In the genomic region with DNA sequence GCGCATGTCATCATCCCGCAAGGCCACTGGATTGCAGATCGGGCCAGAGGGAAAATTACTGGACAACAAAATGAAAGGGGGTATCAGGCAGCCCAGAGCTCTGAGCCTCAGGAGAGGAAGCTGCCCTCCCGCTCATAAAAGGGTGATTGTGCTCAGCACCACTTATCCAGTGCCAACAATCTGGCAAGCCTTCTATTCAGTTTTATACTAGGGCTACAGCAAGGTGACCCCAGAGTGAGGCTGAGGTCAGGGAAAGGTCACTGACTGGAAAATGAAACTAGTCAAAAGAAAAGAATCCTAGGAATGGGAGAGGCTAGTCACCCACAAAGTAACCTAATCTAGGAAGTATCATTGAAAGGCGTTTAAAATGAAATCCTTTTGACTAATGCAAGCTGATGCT, we compare ENCODE assay signal across 11 mouse cellular contexts.
DNase-seq lines count a peak whose midpoint lies in the region; ATAC-seq and TF ChIP-seq lines count a peak whose summit lies in the region.
"Had no signal": no experiment of that assay in that cellular context is flagged by ENCODE, and none has a peak within 500 bp of the region (broad histone marks: within the 10 kb centered on the region; RNA-seq: fewer than 3 reads in every experiment).

No protein-coding gene starts in this region.

- H3K9me3 ChIP-seq in midbrain, embryonic 14.5 days (ENCODE audit: control insufficient read depth, low read length), result no peaks in the 10 kb centered on the region
- H3K9me3 ChIP-seq in midbrain, embryonic 16.5 days (replicated peaks; ENCODE audit: control insufficient read depth, low read length, poor library complexity, severe bottlenecking), result no peaks in the 10 kb centered on the region
- H3K9me3 ChIP-seq: embryonic facial prominence, embryonic 15.5 days; limb, embryonic 15.5 days had no signal

- no peak for TF ChIP-seq CTCF in kidney, adult 2 months (conservative IDR thresholded peaks at IDR 0.05; ENCODE audit: insufficient read depth, insufficient read length, low read depth, low read length)

- no peak overlapping the region for H3K4me2 ChIP-seq in midbrain, embryonic 14.5 days (ENCODE audit: low read length)
- no peak overlapping the region for H3K4me2 ChIP-seq in midbrain, embryonic 16.5 days (ENCODE audit: low read length)
- H3K4me2 ChIP-seq: embryonic facial prominence, embryonic 15.5 days; limb, embryonic 15.5 days had no signal

- WGBS in midbrain, embryonic 14.5 days, result 69% methylated on average over 5 of the region's 5 CpGs
- 57% methylated on average over 5 of the region's 5 CpGs for WGBS in midbrain, embryonic 16.5 days
- 51% methylated on average over 5 of the region's 5 CpGs for WGBS in kidney, adult 2 months

- no peak for TF ChIP-seq POLR2A in kidney, adult 2 months (IDR thresholded peaks at IDR 0.05; ENCODE audit: low read depth, low read length)

- H3K27ac ChIP-seq in midbrain, embryonic 14.5 days (replicated peaks; ENCODE audit: low read depth, low read length), result no peak overlapping the region
- H3K27ac ChIP-seq in midbrain, embryonic 16.5 days (ENCODE audit: low read length), result no peak overlapping the region
- H3K27ac ChIP-seq in kidney, adult 2 months (ENCODE audit: insufficient read depth, low read depth, low read length), result peak overlapping the region; percentile 71; the same call in 1 of the 2 replicates
- H3K27ac ChIP-seq: embryonic facial prominence, embryonic 15.5 days; limb, embryonic 15.5 days; macrophage had no signal

- ATAC-seq in midbrain, embryonic 14.5 days (ENCODE audit: low FRiP score, low TSS enrichment), result peak; percentile 34; the same call in 1 of the 2 replicates
- no peak for ATAC-seq in midbrain, embryonic 16.5 days
- ATAC-seq: inflammation-experienced regulatory T-cells, adult 6 months had no signal

- H3K9ac ChIP-seq in midbrain, embryonic 14.5 days (replicated peaks; ENCODE audit: low read length), result no peak overlapping the region
- H3K9ac ChIP-seq in midbrain, embryonic 16.5 days (ENCODE audit: low read depth, low read length), result no peak overlapping the region
- H3K9ac ChIP-seq: embryonic facial prominence, embryonic 15.5 days; limb, embryonic 15.5 days had no signal

- H3K36me3 ChIP-seq in midbrain, embryonic 14.5 days (ENCODE audit: control insufficient read depth, insufficient read depth, low read length), result no peaks in the 10 kb centered on the region
- no peaks in the 10 kb centered on the region for H3K36me3 ChIP-seq in midbrain, embryonic 16.5 days (ENCODE audit: control insufficient read depth, insufficient read depth, low read length)
- H3K36me3 ChIP-seq in kidney, adult 2 months (ENCODE audit: control insufficient read depth, insufficient read depth, low read length), result no peaks in the 10 kb centered on the region
- H3K36me3 ChIP-seq: embryonic facial prominence, embryonic 15.5 days; limb, embryonic 15.5 days had no signal

- DNase-seq in midbrain, embryonic 14.5 days, result peak; percentile 20
- peak; percentile 39 for DNase-seq in embryo, embryonic 10.5 days (ENCODE audit: low spot score)
- peak; percentile 29 for DNase-seq in kidney, adult 2 months
- peak; percentile 37 for DNase-seq in retina, postnatal 1 day
- no peak for DNase-seq in cerebellum, adult 11-12 months
- DNase-seq in urinary bladder, postnatal 25 days (ENCODE audit: low spot score), result no peak

- H3K27me3 ChIP-seq in midbrain, embryonic 14.5 days (ENCODE audit: control insufficient read depth, insufficient read depth, low read length), result no peaks in the 10 kb centered on the region
- no peaks in the 10 kb centered on the region for H3K27me3 ChIP-seq in midbrain, embryonic 16.5 days (ENCODE audit: control insufficient read depth, insufficient read depth, low read depth, low read length)
- H3K27me3 ChIP-seq in kidney, adult 2 months (replicated peaks; ENCODE audit: control insufficient read depth, insufficient read depth, low read length), result no peaks in the 10 kb centered on the region
- H3K27me3 ChIP-seq: embryonic facial prominence, embryonic 15.5 days; limb, embryonic 15.5 days had no signal

- H3K4me3 ChIP-seq in midbrain, embryonic 14.5 days (replicated peaks; ENCODE audit: low read depth, low read length), result no peak overlapping the region
- H3K4me3 ChIP-seq in midbrain, embryonic 16.5 days (ENCODE audit: low read depth, low read length), result no peak overlapping the region
- H3K4me3 ChIP-seq in kidney, adult 2 months (ENCODE audit: insufficient read depth, low read depth, low read length), result no peak overlapping the region
- H3K4me3 ChIP-seq: embryonic facial prominence, embryonic 15.5 days; limb, embryonic 15.5 days had no signal

- H3K4me1 ChIP-seq in midbrain, embryonic 14.5 days (ENCODE audit: control insufficient read depth, insufficient read depth, low read length), result no peaks in the 10 kb centered on the region
- no peaks in the 10 kb centered on the region for H3K4me1 ChIP-seq in midbrain, embryonic 16.5 days (ENCODE audit: control insufficient read depth, insufficient read depth, low read length)
- no peaks in the 10 kb centered on the region for H3K4me1 ChIP-seq in kidney, adult 2 months (ENCODE audit: control insufficient read depth, insufficient read depth, low read length)
- H3K4me1 ChIP-seq: embryonic facial prominence, embryonic 15.5 days; limb, embryonic 15.5 days had no signal

Comparison
In these comparisons a context has a peak if more than half of its experiments do, and no peak if none do; other contexts are left out.
1. DNase-seq: peak in midbrain, embryonic 14.5 days (single experiment), embryo, embryonic 10.5 days (single experiment), kidney, adult 2 months (single experiment) and retina, postnatal 1 day (single experiment); none in cerebellum, adult 11-12 months (single experiment) and urinary bladder, postnatal 25 days (single experiment).